Mouse (Mus musculus) R1 (cell line): ENCODE data around the gene Cntn6.

ENCODE experiments used
- DNase-seq: peaks from one replicate; pipeline ENCODE4 v3.0.0-alpha.2; 2018; ENCODE audit warnings: low read depth, low spot score

Gene Cntn6

DNA sequence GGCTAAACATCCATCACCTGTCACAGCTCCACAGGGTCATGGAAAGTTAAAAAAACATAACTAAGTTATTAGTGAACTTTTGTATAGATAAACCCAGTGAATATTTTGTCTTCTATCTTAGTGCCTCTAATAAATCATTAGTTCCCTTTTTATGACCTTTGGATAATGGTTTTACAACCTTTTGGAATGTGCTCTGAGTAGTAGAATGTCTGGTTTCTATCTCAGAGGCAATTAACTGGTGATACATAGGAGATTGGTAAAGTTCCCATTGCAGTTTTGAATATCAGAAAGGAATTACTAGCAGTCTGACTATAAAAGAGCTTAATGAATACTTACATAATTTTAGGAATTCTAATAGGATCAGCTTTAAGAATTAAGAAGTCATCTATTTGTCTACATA, 265.5 kb downstream of the Cntn6 start:
- DNase-seq: no peak

DNA sequence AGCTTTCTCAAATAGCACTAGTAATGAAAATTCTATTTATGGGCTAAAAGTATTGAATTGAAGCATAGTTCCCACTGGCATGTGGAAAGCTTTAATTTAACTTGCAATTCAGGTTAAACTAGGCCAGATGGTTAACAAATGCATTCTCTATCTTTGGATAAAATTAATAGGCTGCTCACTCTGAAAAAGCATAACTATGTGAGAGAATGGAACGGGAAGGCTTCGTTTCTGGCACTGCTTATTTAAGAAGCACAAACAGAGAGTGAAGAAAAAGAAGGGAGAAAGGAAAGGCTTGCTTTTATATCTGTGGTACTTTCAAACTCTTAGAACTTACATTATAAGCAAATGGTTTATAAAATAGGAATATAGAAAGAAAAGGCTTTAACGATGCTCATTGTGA, 268.6 kb downstream of the Cntn6 start:
- DNase-seq: no peak

DNA sequence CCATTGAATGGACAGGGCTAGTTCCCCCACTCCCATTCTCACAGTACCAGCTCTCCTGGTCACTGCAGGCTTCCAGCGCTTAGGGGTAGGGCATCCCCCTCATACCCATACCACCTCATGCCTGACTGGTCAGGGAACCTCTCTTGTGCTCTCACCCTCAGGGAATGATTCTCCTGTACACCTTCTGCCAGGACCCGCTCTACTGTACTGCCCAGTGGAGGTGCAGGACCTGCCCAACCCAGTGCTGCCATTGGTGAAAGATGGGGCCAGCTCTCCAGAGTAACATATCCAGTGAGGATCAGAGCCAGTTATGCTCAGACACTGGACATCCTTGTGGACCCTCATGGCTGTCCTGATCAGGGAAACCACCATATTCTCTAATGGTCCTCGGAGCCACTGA, 291.3 kb downstream of the Cntn6 start:
- no peak for DNase-seq

- DNase-seq: no peak
Measured at GRCm38 (mm10) chr6:104787502-104787901, 294.9 kb downstream of the Cntn6 start.

- DNase-seq: no peak
Measured at GRCm38 (mm10) chr6:104808526-104808925, 315.9 kb downstream of the Cntn6 start.

DNA sequence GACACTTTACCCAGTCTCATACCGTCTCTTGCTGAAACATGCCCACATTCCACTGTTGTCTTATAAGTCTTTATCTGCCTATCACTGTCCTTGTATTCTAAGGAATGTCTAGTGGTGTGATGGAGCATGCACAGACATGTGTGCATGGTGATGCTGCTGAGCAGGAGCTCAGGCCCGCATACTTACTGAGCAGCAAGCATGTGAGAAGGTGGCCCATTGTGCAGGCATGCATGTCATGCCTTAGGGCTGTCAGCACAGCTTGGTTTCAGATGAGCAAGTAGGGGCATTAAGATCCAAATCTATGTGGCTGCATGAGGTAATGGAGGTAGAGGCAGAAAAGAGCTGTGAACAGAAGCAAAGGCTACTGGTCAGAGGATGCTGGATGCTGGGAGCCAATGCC, 323.0 kb downstream of the Cntn6 start:
- DNase-seq: no peak

DNA sequence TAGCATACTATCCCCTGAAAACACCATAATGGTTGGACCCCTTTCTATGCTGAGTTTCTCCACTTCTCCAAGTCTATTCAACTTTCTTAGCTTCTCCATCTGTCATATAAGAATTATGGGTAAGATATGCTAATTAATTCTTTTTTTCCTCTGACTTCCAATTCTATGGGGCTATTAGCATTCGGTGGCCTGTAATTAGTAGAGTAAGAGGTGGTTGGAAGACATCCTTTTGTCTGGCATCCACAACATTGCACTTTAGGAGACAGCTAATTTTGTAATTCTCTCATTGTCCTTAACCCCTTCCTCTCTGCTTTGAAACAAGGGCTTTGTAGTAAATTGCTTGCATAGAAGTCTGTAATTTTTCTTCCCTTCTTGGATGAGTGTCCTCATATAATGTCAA, 387.1 kb downstream of the Cntn6 start:
- DNase-seq: no peak

DNA sequence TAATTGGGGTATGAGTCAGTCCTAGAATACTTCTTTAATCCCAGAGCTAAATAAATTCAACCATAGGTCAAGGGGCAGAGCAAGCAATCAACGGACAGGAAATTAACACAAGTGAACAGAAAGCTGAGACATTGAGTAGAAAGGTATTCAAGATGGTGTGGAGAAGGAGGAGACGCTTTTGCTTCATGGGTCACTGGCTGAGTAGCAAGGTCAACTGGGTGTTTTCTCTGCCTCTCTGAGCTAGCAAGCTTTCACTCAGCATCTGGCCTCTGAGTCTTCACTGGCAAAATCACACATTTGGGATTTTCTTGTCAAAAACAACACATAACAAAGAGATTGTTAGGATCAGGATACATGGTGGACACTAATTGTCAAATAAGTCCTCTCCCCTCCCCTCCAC, 391.4 kb downstream of the Cntn6 start:
- no peak for DNase-seq

GRCm38 (mm10) chr6:104885829-104886228, 393.2 kb downstream of the Cntn6 start:
- DNase-seq: no peak

DNA sequence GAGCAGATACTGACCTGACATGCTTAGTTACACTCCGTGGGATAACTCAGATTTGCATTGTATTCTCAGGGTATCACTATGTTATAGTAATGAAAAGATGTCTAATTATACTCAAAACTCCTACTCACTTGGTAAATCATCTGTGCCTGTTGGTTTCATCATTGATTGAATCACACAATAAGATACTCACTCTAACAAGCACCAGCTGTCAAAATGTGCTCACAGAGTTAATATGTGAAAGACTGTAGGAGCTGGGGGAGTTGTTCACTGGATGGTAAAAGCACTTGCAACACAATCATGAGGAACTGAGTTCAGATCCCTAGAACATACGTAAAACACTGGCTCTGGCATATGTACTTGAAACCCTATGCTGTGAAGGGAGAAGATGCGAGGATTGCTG, 398.5 kb downstream of the Cntn6 start:
- DNase-seq: no peak
